Mouse (Mus musculus) Muller cell, postnatal 12 days (primary cell): Measurements from ENCODE around the gene Stxbp2.
A peak's percentile ranks its signal among the peaks of the same experiment; 100 is the strongest.
"Not testable (repeated sequence)": the region's sequence is repeated elsewhere in the genome, so short reads cannot be mapped to it uniquely, and the experiment has no call there.

Source experiments
- DNase-seq: peaks from one replicate; pipeline ENCODE4 v3.0.0-alpha.2; 2015; ENCODE audit errors: inconsistent ontology term

Stxbp2 gene

DNA sequence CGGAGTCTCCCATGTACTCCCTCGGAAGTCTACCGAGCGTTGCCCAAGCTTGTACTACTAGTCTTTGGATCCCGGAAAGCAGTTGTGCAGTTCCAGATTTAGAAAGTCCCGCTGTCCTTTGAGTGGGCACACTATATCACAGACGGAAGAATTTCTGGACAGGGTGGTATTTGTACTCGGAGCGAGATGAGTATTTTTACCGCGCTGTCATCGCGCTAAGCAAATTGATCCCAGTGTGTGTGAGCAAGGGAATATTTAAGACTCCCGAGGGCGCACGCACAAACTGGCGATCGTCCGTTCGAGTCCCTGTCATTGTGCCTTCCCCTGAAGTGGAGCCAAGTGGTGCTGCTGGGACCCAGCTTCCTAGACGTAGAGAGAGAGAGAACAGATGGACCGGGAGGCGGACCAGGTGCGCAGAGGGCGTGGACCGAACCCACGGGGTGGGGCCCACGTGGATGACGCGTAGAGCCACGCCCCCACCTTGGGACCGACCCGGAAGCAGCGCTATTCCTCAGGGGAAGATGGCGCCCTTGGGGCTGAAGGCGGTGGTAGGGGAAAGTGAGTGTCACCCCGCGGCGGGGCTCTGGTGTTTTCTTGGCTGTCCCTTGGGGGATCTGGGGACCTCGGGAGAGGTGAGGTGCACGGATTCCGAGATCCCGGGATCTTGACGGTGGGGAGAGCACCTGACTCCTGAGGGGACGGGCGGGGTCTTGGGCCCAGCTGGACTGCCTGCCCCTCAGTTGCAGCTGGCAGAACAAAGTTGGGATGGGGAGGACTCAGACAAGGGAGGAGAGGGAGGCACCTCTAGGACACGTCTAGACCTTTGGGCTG is at the start of gene Stxbp2:
Gene Stxbp2, plus strand, starts transcription at position 309 of the 831 bp plus-strand sequence.
- peak; percentile 80 for DNase-seq

DNA sequence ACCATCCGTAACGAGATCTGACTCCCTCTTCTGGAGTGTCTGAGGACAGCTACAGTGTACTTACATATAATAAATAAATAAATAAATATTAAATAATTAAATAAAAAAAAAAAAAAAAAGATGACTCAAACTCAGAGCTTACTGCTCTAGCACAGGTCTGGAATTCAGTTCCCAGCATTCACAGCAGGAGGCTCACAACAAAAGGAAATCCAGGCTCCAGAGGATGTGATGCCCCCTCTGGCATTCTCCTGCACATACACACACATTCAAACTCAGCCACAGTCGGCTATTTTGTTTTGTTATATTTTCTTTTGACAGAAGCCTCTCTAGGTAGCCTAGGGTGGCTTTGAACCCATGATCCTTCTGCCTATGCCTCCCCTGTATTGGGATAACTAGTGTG is 48.8 kb upstream of the Stxbp2 start:
- not testable (repeated sequence) for DNase-seq

DNA sequence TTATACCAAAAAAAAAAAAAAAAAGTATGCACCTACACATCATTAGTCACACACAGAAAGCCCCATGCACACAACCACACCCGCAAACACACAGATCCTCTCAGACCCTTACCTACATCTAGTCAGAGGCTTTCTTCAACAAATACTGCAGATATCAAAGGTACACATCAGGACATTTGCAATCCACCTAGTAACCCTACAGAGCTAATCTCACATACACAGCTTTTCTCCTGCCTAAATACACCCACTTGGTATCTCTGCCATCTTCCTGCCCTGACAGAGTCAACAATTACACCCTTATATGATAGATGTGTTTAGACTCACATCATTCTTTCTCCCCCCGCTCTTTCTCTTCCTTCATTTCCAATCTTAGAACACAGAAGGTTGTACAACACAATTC is 44.3 kb upstream of the Stxbp2 start:
- DNase-seq, result no peak

DNA sequence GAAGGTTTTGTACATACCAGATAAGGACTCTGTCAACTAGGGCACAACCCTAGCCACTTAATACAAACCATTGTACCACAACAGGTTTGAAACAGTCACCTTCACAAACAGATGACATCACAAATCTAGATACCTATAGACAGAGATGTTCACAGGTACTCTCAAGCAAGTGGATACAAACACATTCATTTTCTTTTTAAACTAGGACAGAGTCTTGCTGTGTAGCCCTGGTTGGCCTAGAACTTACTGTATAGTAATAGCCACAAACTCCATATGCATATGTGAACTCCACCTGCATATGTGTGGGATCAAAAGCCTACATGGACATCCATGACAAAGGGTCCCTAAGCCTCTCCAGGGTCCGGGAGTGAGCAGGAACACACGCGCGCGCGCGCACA is 43.8 kb upstream of the Stxbp2 start, which contains the start of gene Camsap3:
Gene Camsap3, plus strand, starts transcription at position 301 of the 398 bp plus-strand sequence.
- DNase-seq, result no peak

DNA sequence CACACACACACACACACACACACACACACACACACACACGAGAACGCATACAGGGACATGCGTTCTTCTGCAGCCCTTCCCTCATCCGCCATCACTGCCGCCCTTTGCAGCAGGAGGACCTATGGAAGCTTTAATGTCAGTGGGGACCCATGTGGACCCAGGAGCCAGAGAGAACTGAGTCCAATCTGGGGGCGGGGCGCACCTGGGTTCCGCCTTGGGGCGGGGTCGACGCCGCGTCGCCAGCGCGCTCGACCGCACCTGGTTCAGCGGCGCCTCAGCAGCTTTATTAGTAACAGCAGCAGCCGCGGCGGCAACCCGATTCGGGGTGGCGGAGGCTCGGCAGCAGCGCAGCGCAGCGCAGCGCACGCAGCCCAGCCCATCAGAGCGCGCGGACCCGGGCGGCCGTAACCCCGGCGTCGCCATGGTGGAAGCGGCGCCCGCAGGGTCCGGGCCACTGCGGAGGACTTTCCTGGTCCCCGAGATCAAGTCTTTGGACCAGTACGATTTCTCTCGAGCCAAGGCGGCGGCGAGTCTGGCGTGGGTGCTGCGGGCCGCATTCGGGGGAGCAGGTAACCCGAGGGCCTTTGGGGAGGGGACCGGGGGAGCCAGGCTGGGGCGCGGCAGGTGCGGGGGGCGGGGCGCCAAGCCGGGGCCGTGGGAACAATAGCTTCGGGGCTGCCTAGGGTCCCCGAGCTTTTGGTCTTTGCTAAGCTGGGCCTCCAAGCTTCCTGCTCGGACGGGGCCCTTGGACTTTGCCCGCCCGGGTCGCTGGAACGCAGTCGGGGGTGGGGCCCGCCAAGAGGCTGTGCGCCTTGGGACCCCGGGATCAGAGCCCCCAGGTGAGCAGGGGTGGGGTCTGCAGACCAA is 43.1 kb upstream of the Stxbp2 start:
- peak; percentile 57 for DNase-seq

DNA sequence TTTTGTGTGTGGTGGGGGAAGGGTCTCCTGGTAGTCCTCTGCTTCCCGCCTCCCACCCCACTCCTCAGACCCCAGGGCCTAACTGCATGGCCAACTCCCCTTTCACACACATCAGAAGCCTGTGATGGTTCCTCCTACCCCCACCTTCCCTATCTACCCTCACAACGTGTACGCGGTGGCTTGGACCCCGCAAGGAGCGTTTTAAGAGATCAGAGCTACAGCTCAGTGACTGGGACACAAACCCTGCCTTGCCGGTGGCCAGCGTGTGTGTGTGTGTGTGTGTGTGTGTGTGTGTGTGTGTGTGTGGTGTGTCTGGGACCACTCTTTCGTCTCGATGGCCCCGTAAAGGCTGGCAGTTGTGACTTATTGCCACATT is 42.5 kb upstream of the Stxbp2 start:
- DNase-seq, result peak; percentile 39

DNA sequence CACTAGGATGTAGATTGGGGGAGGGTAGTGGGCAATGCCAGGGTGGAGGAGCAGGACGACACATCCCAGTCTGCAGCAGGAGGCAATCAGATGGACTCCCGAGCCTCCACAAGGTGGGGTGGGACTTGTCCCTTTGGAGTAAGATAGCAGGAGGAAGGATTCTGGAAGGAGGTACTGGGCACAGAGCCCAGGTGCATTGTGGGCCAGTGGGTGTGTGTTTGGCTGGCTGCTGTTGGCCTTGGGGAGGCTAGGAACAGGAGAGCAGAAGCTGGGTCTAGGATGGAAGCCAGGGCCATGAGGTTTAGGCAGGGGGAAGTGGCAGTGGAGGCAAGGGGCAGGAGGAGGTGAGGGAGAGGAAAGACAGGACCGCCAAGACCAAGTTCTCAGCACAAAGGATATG is 37.3 kb upstream of the Stxbp2 start:
- no peak for DNase-seq

DNA sequence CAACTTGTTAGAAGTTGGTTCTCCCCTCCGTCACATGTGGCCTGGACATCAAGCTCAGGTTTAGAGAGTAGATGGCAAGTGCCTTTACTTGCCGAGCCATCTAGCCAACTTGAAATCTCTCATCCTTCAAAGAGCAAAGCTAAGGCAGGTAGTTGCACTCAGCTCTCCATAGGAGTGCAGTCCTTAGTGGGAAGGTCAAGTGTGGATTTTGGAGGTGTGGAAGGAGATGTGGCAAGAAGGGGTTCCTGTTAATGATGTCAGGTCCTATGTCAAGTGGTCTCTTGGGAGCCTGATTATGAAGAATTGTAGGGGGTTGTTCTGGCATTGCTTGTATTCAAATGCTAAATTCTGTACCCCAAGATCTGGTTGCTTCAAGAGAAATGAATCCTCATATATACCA is 36.3 kb upstream of the Stxbp2 start:
- no peak for DNase-seq

DNA sequence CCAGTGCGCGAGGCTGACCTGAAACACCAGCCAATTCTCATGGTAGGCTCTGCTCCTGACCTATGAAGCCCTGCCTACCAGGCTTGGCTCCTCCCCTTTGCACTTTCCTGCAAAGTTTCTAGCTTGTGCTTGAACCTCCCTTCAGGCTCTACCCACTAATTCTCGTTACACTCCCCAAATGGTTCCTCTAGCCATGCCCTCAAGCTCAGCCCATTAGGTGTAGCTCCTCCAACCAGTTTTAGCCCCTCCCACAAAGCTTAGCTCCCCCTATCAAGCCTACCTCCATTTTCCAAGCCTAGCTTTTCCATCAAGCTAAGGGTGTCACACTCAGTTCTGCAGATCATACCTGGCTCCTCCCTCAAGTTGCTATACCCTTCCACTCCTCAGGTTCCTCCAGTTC is 32.7 kb upstream of the Stxbp2 start:
- no peak for DNase-seq

DNA sequence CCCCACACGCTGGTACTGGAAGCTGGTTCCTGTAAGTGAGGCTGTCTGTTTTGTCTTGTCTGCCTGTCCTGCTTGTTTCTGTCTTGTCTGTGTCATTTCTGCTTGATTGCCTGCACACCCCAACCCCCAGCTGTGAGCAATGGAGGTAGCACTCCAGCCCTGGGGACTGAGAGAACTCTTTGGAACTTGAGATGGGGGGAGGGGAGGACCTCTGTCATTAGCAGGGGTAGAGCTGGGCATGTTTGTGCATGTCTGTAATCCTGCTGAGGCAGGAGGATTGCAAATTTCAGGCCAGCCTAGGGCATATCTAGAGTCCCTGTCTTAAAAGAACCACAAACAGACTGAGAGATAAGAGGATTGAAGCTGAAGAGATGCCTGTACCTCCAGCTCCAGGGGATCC is 31.5 kb upstream of the Stxbp2 start:
- DNase-seq, result no peak

DNA sequence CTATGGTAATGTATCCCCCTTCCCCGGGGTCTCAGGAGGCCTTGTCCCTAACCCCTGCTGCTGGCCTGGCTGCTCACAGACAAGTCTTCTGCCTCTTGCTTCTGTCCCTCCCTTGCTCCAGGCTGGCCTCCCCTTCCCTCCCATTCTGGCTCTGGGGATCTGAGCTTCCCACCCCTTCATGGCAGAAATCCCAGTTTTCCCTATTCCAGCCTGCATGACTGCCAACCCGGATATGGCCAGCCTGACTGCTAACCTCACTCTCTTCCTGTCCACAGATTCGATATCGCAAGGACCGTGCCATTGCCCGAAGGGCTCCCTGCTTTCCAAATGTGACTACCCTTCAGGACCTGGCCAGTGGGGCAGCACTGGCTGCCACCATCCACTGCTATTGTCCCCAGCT is 30.4 kb upstream of the Stxbp2 start:
- DNase-seq, result no peak

DNA sequence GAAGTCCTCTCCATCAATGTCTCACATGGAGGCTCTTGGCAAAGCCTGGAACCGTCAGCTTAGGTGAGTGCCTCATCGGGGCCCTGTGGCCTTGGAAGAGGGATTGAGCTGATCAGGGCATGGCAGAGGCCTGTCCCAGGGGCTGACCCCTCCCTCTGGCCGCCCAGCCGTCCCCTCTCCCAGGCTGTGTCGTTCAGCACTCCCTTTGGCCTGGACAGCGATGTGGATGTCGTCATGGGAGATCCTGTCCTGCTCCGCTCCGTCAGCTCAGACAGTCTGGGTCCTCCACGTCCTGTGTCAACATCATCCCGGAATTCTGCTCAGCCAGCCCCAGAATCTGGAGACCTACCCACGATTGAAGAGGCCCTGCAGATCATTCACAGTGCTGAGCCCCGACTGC is 27.3 kb upstream of the Stxbp2 start:
- DNase-seq, result no peak

DNA sequence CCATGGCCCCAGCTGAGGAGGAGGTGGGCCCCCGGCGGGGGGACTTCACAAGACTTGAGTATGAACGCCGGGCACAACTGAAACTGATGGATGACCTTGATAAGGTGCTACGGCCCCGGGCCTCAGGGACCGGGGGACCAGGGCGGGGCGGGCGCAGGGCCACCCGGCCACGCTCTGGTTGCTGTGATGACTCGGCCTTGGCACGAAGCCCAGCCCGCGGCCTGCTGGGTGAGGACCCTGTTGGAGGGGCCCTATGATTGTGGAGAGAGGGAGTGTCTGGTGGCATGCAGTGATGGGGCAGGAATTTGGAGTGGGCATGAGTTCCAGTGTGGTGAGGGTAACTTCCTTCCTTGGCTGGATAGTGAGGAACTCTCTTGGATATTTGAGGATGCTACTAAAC is 24.2 kb upstream of the Stxbp2 start:
- DNase-seq, result peak; percentile 79

DNA sequence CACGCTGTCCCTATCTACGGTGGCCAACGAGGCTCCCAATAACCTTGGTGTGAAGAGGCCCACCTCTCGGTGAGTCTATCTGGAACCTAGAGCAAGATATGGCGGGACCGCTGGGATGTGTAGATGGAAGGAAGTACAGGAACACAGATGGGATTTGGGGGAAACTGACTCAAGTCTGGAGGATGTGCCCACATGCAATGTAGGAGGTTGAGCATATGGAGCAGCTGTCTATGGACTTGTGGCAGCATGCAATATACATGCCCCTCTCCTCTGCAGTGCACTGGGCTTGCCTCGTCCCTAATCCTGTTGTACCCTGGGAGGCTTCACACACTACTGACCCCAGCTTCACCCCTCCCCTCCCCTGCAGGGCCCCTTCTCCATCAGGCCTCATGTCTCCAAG is 22.9 kb upstream of the Stxbp2 start:
- DNase-seq, result no peak

DNA sequence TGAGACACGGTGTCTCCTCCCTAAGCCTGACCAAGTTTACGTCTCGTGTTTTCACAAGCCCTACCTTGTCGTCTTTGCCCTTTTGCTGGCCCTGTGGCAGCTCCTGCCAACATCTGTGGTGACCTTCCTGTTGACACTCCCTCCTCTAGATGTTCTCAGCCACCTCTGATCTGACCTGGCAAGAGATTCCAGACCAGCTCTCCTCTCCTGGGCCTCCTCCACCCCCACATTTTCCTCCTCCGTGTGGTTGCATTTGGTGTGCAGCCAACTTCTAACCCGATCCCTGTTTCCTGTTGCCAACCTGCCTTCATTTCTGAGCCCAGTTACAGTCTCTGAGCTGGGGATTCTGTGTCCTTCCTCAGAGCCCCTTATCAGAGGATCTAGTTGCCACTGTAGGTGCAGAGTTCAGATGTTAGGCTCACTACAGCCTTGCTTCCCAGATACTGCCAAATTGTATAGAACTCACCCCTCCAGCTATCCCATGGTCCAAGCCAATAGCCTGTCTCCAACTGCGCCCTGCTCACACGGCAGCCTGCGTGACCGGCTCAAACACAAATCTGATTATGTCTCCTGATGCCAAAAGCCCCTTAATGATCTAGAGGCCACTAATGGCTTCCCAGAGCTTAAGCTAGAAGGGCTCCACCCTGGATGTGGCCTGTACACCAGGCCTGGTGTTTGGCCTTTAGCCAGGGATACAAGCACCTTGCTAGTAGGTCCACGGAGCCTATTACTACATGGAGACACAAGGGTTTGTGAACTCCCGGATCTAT is 21.5 kb upstream of the Stxbp2 start:
- DNase-seq, result no peak

DNA sequence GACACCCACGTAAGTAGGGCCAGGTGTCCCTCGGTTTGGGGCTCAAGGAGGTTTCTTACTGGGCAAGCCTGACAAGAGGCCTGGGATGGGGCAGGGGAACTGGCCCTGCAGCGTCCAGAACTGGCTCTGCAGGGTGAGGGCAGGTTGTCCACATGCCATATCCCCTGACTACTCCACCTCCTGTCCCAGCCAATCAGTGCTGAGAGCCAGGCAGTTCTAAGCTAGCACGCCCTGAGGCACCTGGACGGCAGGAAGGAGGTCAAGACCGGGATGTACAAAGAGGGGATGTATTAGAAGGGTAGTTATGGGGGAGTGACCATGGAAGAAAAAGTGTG is 21.0 kb upstream of the Stxbp2 start:
- DNase-seq, result no peak

DNA sequence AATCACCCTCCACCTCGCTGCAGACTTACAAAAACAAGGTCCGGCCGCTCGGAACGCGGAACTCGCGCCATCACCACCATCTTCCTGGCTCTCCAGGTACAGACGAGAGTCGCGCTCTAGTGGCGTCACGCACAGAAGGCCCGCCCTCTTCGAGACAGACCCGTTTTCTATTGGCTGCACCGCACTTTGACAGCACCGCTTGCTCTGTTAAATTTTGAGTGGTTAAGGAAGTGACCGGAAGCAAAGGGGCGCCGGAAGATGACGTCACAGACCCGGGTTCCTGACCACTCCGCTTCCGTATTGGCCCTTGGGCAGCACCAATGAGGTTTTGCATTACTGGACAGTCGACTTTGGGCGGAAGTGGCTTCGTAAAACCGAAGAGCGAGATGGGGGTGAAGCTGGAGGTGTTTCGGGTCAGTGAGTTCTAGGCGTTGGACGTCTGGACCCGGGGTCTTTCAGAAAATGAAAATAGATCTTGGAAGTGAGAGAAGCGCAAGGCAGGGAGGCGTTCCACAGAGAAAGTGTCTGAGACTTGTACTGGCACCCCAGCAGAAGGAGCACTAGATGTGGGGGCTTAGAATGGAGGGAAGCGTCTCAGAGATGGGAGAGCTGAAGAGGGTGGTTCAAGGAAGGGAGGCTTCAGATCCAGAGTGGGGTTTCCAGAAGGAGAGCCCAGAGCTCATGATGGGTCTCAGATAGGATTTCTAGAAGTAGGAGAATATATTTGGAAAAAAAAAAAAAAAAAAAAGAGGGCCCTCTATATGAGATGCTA is 9.4 kb upstream of the Stxbp2 start, which contains the start of the genes Xab2 and Pet100:
Gene Xab2, minus strand, starts transcription at position 118 of the 772 bp plus-strand sequence.
Gene Pet100, plus strand, starts transcription at position 350 of the 772 bp plus-strand sequence.
- peak; percentile 99 for DNase-seq

DNA sequence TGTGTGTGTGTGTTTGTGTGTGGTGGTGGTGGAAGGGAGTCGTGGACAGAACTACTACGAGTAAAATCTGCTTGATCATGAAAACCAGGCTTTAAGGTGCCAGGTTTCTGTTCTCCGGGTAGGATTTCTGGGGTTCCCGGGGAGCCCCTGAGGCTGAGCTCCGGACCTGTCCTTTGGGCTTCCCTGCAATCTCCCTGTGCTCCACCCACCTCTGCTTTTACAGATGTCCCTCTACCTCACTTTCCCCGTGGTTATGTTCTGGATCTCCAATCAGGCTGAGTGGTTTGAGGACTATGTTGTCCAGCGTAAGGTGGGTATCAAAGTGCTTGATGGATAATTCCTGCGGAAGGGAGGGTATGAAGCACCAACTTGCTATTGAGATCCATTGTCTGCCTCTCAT is 8.6 kb upstream of the Stxbp2 start:
- DNase-seq, result no peak

DNA sequence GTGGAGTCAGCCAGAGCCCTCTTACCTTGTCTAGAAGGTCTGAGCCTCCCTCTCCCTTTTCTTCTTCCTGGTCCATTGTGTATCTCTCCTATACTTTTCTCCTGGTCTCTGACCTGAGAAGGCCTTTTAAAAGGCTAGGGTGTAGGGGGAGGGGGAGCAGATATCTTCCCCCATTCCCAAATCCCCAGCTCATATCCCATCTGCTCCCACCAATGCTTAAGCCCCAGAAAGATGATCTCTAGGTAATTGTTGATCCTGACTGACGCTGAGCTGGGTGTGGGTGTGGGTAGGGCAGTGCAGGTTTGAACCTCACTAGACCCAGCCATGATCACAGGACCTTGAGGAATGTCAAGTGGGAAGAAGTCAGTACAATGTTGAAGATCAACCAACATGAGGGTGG is 5.3 kb upstream of the Stxbp2 start, which contains the start of gene Pcp2:
Gene Pcp2, minus strand, starts transcription at position 101 of the 400 bp plus-strand sequence.
- DNase-seq, result no peak

DNA sequence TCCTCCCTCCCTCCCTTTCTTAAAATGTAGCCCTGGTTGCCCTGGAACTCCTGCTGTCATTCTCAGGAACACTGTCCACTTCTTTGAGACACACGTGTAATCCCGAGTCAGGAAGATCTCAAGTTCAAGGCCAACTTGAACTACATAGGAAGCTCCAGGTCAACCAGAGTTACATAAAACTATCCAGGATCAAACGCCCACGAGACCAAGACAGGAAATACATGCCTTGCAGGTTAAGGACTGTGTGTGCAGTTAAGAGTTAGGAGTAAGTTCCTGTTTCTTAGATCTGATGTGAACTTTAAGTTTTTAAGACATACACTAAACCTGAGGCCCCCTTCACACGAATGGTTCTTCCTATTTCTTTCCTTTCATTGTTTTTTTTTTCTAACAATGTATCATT is 3.8 kb upstream of the Stxbp2 start:
- no peak for DNase-seq

DNA sequence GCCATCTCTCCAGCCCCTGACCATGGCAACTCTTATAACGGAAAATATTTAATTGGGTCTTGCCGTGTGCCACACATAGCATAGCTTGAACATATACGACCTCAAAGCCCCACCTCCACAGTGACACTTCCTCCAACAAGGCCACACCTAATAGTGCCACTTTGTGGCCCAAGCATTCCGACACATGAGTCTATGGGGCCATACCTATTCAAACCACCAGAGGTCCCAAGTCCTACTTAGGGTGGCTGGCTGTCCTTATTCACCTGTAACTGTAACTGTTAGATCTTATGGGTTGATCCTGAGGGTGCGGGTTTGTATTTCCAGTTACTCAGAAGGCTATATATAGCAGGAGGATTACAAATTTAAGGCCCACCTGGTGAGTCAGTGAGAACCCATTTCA is 2.7 kb upstream of the Stxbp2 start:
- no peak for DNase-seq
